Mouse (Mus musculus) ES-E14 (cell line): Measurements from ENCODE around the gene Abca7. TPM values are rescaled to one million over a fixed set of nuclear protein-coding genes. Genes with fewer than 3 reads are reported as not detected.

Experiments
- DNase-seq: peaks from one replicate; pipeline ENCODE4 v3.0.0-alpha.2; 2013; ENCODE audit warnings: low read depth, low spot score
- H3K27ac ChIP-seq: 2 replicates; pipeline ENCODE4 v1.5.1; 2012; ENCODE audit warnings: low read depth, mild to moderate bottlenecking, low read length, moderate library complexity, mixed read lengths; ENCODE audit not compliant: poor library complexity, insufficient read depth, severe bottlenecking
- H3K36me3 ChIP-seq: 2 replicates; pipeline ENCODE4 v1.6.1; 2012; ENCODE audit warnings: mild to moderate bottlenecking, low read length, moderate library complexity, mixed read lengths; ENCODE audit not compliant: control insufficient read depth, poor library complexity, insufficient read depth, severe bottlenecking
- H3K4me1 ChIP-seq, 2 experiments: fragments of 150-350 bp in 1 of 2; sonication (generic) in 1 of 2; 2 replicates each; pipeline ENCODE4 v1.6.1; 2012; ENCODE audit warnings: low read length in 2 of 2, mild to moderate bottlenecking in 1 of 2, mixed read lengths in 1 of 2; ENCODE audit not compliant: control insufficient read depth in 2 of 2, insufficient read depth in 2 of 2, poor library complexity in 1 of 2
- H3K4me3 ChIP-seq, 2 experiments: fragments of 150-350 bp in 1 of 2; sonication (generic) in 1 of 2; 2 replicates each; pipeline ENCODE4 v1.5.1; 2012; ENCODE audit warnings: low read length in 2 of 2, low read depth in 1 of 2, mild to moderate bottlenecking in 1 of 2, mixed read lengths in 1 of 2; ENCODE audit not compliant: insufficient read depth in 1 of 2, poor library complexity in 1 of 2, severe bottlenecking in 1 of 2
- H3K9ac ChIP-seq: 2 replicates; pipeline ENCODE4 v1.6.1; 2012; ENCODE audit warnings: low read depth, mild to moderate bottlenecking, low read length, mixed read lengths; ENCODE audit not compliant: poor library complexity, insufficient read depth, severe bottlenecking
- H3K9me3 ChIP-seq: fragments of 150-350 bp; sonication (generic); 2 replicates; pipeline ENCODE4 v1.6.1; 2012; ENCODE audit warnings: low read depth, mild to moderate bottlenecking, low read length; ENCODE audit not compliant: control insufficient read depth, insufficient read depth
- CHD2 ChIP-seq: IDR thresholded peaks from 2 replicates; pipeline ENCODE4 v1.6.1; 2014; ENCODE audit warnings: mild to moderate bottlenecking, low read depth, low read length, inconsistent platforms
- HCFC1 ChIP-seq: IDR thresholded peaks from 2 replicates; pipeline ENCODE4 v1.6.1; 2012; ENCODE audit warnings: low read length, inconsistent platforms, borderline replicate concordance; ENCODE audit not compliant: insufficient read depth
- MAFK ChIP-seq: IDR thresholded peaks from 2 replicates; pipeline ENCODE4 v1.6.1; 2014; ENCODE audit warnings: mild to moderate bottlenecking, low read depth, low read length, inconsistent platforms; ENCODE audit not compliant: insufficient read depth
- ZC3H11A ChIP-seq: IDR thresholded peaks from 2 replicates; pipeline ENCODE4 v1.6.1; 2012; ENCODE audit warnings: low read depth, mild to moderate bottlenecking, inconsistent platforms, low read length, borderline replicate concordance
- ZNF384 ChIP-seq: IDR thresholded peaks from 2 replicates; pipeline ENCODE4 v1.6.1; 2012; ENCODE audit warnings: low read depth, low read length, inconsistent platforms
- in situ Hi-C, 2 experiments: fragments of 600-800 bp; cut with MboI; formaldehyde crosslinking; loops; one replicate each; pipeline ENCODE4 v1.15.1; 2025; ENCODE audit warnings: low sequenced_read_pairs in 2 of 2, inconsistent platforms in 1 of 2; ENCODE audit not compliant: unreplicated experiment in 2 of 2
- total RNA-seq: library from RNA; depleted of rRNA; stranded (reverse); fragments of 300-350 nt; gene quantifications from 2 replicates; pipeline ENCODE4 v1.2.3, GENCODE M21; 2012

Abca7 gene
- total RNA-seq, 1 experiment = 8.8 TPM

GRCm38 (mm10) chr10:79964727-79965126, 31.6 kb upstream of the Abca7 start:
- in situ Hi-C loops = no loop called here
- Histone ChIP-seq H3K27ac (no peak overlapping the region), H3K9ac (no peak overlapping the region), H3K4me1 (peaks cover 2 to 6% of the 10 kb centered on the region in 2 experiments; a peak in 1 of 4 replicates), H3K9me3 (no peaks in the 10 kb centered on the region), H3K36me3 (peaks cover 69% of the 10 kb centered on the region), H3K4me3 (no peak overlapping the region)
- DNase-seq = no peak
- TF ChIP-seq ZNF384 (no peak), HCFC1 (no peak), CHD2 (no peak), MAFK (no peak)

DNA sequence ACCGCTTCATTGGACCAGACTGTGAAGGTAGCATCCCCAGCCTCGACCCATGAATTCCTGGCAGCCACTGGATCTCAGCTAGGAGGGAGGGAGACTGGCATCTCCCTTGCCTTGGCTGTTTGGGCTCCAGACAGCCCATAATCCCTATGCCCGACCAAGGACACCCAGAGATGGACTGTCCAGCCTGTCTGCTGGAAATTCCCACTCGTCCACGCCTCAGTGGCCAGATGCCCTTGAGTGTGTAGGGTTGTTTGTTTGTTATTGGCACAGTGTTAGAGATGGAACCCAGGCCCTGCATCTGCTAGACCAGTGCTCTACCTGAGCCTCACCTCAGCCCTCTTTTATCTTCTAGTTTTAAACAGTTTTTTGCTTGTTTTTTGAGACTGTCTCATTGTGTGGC, 31.0 kb upstream of the Abca7 start:
- Histone ChIP-seq H3K27ac (no peak overlapping the region), H3K36me3 (peaks cover 69% of the 10 kb centered on the region), H3K9me3 (no peaks in the 10 kb centered on the region), H3K4me3 (no peak overlapping the region), H3K4me1 (peaks cover 2 to 6% of the 10 kb centered on the region in 2 experiments; a peak in 1 of 4 replicates), H3K9ac (no peak overlapping the region)
- no peak for DNase-seq
- no peak for TF ChIP-seq ZC3H11A
- TF ChIP-seq HCFC1 = no peak
- no peak for TF ChIP-seq CHD2
- TF ChIP-seq ZNF384 = no peak
- TF ChIP-seq MAFK = no peak
- in situ Hi-C loops = no loop called here

- H3K9ac ChIP-seq = no peak overlapping the region
- H3K36me3 ChIP-seq = peaks cover 59% of the 10 kb centered on the region
- no peak for TF ChIP-seq HCFC1
- TF ChIP-seq MAFK = no peak
- H3K4me1 ChIP-seq = peaks cover 0 to 1% of the 10 kb centered on the region in 2 experiments; a peak in 1 of 4 replicates
- no peak for DNase-seq
- H3K4me3 ChIP-seq = no peak overlapping the region
- no peaks in the 10 kb centered on the region for H3K9me3 ChIP-seq
- in situ Hi-C loops = no loop called here
- no peak overlapping the region for H3K27ac ChIP-seq
Observed at GRCm38 (mm10) chr10:79966886-79967400, 29.4 kb upstream of the Abca7 start.

DNA sequence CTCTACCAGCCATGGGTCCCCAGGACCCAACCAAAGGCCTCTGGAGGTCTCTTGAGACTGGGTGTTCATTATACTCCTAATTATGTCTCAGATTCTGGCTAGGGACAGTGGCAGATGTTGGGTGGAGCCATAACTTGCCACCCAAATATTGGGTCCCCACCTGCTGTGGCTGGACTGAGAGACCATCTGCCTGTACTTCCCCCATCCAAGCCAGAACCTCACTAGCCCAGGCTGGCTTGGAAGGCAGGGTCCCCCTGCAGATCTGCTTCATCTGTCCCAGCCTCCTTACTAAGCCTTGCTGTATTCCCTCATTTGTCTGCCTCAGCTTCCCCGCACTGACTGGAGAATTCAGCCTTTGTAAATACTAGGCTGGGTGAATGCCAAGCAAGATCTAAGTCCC, 28.1 kb upstream of the Abca7 start:
- TF ChIP-seq MAFK = no peak
- TF ChIP-seq HCFC1 = no peak
- TF ChIP-seq CHD2 = no peak
- TF ChIP-seq ZC3H11A = no peak
- no peak for TF ChIP-seq ZNF384
- no peak for DNase-seq
- H3K9ac ChIP-seq = no peak overlapping the region
- in situ Hi-C loops = no loop called here
- no peaks in the 10 kb centered on the region for H3K9me3 ChIP-seq
- H3K4me3 ChIP-seq = no peak overlapping the region
- H3K27ac ChIP-seq = no peak overlapping the region
- peaks cover 0 to 1% of the 10 kb centered on the region in 2 experiments; a peak in 1 of 4 replicates for H3K4me1 ChIP-seq
- peaks cover 53% of the 10 kb centered on the region for H3K36me3 ChIP-seq

DNA sequence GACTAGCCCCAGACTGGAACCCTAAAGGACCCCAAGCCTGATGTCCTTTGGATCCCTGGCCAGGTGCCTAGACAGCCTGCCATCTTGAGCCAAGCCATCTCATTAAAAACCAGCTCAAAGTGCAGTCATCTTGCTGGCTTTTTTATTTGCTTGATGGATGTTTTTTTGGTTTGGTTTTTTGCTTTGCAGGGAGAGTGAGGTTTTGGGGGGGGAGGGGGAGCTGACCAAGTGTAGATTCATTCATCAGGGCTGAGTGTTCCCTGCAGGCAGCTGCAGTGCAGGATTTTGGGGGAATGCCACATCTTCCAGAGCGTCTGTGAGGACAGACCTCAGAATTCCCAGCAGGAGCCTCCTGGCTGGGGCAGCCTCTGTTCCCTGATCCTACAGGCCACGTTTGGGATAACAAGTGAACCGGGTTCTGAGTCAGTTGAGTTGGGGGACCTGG, 27.1 kb upstream of the Abca7 start:
- Histone ChIP-seq H3K27ac (no peak overlapping the region), H3K9ac (no peak overlapping the region), H3K9me3 (no peaks in the 10 kb centered on the region), H3K4me1 (peaks cover 0 to 1% of the 10 kb centered on the region in 2 experiments; a peak in 1 of 4 replicates), H3K4me3 (no peak overlapping the region), H3K36me3 (peaks cover 46% of the 10 kb centered on the region)
- DNase-seq = no peak
- TF ChIP-seq MAFK (no peak), HCFC1 (no peak), CHD2 (no peak), ZC3H11A (no peak), ZNF384 (no peak)
- in situ Hi-C loops = no loop called here
